Comparison of ENCODE assay signal across 8 mouse cellular contexts in the genomic region with DNA sequence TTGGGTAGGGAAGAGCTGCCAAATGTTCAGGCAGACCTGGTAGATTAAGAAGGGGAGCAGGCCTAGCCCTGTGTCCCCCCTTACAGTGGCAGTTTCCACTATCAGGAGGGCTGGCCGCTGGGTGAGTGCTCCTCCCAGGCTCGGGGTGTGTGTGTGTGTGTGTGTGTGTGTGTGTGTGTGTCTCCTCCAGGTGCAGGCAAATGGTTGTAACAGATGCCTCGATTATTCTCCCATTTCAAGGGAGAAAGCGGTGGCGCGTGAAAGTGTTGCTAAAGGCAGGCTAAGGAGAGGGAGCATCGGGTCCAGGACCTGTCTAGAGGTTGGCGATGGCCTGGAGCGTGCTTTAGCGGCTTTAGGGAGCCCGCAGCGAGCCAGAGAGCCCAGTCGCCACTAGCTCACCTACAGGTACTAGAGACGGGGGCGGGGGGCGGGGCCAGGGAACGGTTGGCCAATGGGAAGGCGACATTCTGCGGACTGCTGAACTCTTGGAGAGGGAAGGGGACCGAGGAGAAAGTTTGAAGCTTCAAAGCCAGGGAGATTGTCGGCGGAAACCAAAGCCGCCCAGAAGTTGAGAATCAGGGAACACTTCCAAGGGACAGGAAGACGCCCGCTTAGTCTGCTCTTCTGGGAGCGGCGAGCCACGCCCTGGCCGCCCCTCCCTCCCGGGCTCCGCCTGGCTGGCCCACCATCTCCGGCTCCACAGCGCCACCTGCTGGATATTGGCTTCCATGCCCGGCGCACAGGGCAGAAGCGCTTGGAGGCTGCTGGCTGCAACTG. TPM values are rescaled to one million over a fixed set of nuclear protein-coding genes. Genes with fewer than 3 reads are reported as not detected.
A peak's percentile ranks its signal among the peaks of the same experiment; 100 is the strongest.
DNase-seq lines count a peak whose midpoint lies in the region; ATAC-seq lines count a peak whose summit lies in the region.

No protein-coding gene starts in this region.

- 0 out of 2 replicates have a peak, but pooled peaks cover under 1% of the 10 kb centered on the region for H3K36me3 ChIP-seq in hindbrain, embryonic 15.5 days

- WGBS in hindbrain, embryonic 15.5 days: 22% methylated on average over 33 of the region's 36 CpGs

- no peaks in the 10 kb centered on the region for H3K27me3 ChIP-seq in hindbrain, embryonic 15.5 days

- no peaks in the 10 kb centered on the region for H3K4me1 ChIP-seq in hindbrain, embryonic 15.5 days (replicated peaks)

- no peaks in the 10 kb centered on the region for H3K9me3 ChIP-seq in hindbrain, embryonic 15.5 days

- peak; percentile 92 for ATAC-seq in hindbrain, embryonic 15.5 days (ENCODE audit: low FRiP score, low read depth)

- H3K27ac ChIP-seq in hindbrain, embryonic 15.5 days (replicated peaks): no peak overlapping the region

- peak overlapping the region; percentile 48 for H3K4me3 ChIP-seq in hindbrain, embryonic 15.5 days

- H3K9ac ChIP-seq in hindbrain, embryonic 15.5 days: no peak overlapping the region

- peak; percentile 83 for DNase-seq in R1 (ENCODE audit: low read depth, low spot score)
- peak; percentile 91 to 94 for DNase-seq in cerebellum, postnatal 25 days
- peak; percentile 78 to 80 for DNase-seq in frontal cortex, postnatal 36 days (ENCODE audit: low spot score in 2 of 2)
- DNase-seq in layer of hippocampus, postnatal 36 days: peak; percentile 76 to 79
- peak; percentile 83 for DNase-seq in lung, postnatal 25 days (ENCODE audit: low spot score)
- peak; percentile 53 for DNase-seq in retina, adult 2 months (ENCODE audit: low read depth, low spot score)
- peak; percentile 90 for DNase-seq in thymus, postnatal 25 days

- peak overlapping the region; percentile 57 for H3K4me2 ChIP-seq in hindbrain, embryonic 15.5 days

RNA-seq across cellular contexts. Expression of a gene that starts 53.1 kb away (rescaled TPM):
- 0.58 and 0.80 TPM in 2 replicates for polyA plus RNA-seq in hindbrain, embryonic 15.5 days (2015; fragmentation: Nextera tagmentation; extraction: Ambion mirVana)
- under 1 TPM; 0.56 to 0.70 TPM for total RNA-seq in layer of hippocampus, postnatal 36 days (2021)
